Mouse (Mus musculus) brown adipose tissue, adult 24 weeks (tissue): ENCODE measurements around the gene Ajm1. TPM values are rescaled to one million over a fixed set of nuclear protein-coding genes. Genes with fewer than 3 reads are reported as not detected.

Experiments used
- H3K27ac ChIP-seq: fragments of 200-500 bp; replicated peaks from 2 replicates; pipeline ENCODE4 v1.5.1; 2012; ENCODE audit warnings: low read depth, mild to moderate bottlenecking, low read length
- H3K4me1 ChIP-seq: fragments of 200-500 bp; 2 replicates; pipeline ENCODE4 v1.6.1; 2012; ENCODE audit warnings: low read length, mixed read lengths; ENCODE audit not compliant: control insufficient read depth, insufficient read depth, insufficient read length
- H3K4me3 ChIP-seq: fragments of 200-500 bp; 2 replicates; pipeline ENCODE4 v1.5.1; 2012; ENCODE audit warnings: low read depth, mild to moderate bottlenecking, low read length, moderate library complexity; ENCODE audit not compliant: insufficient read depth
- polyA plus RNA-seq: library from polyadenylated mRNA; stranded (reverse); fragments of >200 nt; gene quantifications from 2 replicates; pipeline ENCODE4 v1.2.4, GENCODE M21; 2012; ENCODE audit not compliant: missing spikeins, insufficient read depth, insufficient read length

Gene Ajm1
- polyA plus RNA-seq: 0.44 TPM in 1 of 2 replicates, not detected in the other

- H3K27ac ChIP-seq: no peak within 1 kb of the TSS
- no peak within 1 kb of the TSS for H3K4me3 ChIP-seq
- H3K4me1 ChIP-seq: no peaks in the 10 kb centered on the region; the same call in 1 of the 2 replicates
Measured at GRCm38 (mm10) chr2:25581294-25581864, at the start of gene Ajm1. Ajm1 (minus strand) TSS chr2:25581757.

GRCm38 (mm10) chr2:25628738-25629137 lies 47.2 kb upstream of the Ajm1 start:
- H3K4me1 ChIP-seq: no peaks in the 10 kb centered on the region
- no peak overlapping the region for H3K4me3 ChIP-seq
- H3K27ac ChIP-seq: no peak overlapping the region

GRCm38 (mm10) chr2:25627811-25628210 lies 46.3 kb upstream of the Ajm1 start, which contains the start of gene Fcna:
Fcna (minus strand) TSS chr2:25628030.
- Histone ChIP-seq H3K4me3 (no peak within 1 kb of the TSS), H3K27ac (no peak within 1 kb of the TSS), H3K4me1 (no peaks in the 10 kb centered on the region)

- Histone ChIP-seq H3K27ac (no peak overlapping the region), H3K4me3 (no peak overlapping the region), H3K4me1 (no peaks in the 10 kb centered on the region)
Measured at GRCm38 (mm10) chr2:25625986-25626385, 44.4 kb upstream of the Ajm1 start.

- Histone ChIP-seq H3K4me3 (peak within 1 kb of the TSS; percentile 78), H3K27ac (peak within 1 kb of the TSS; percentile 64; the same call in 1 of the 2 replicates), H3K4me1 (no peaks in the 10 kb centered on the region)
Measured at GRCm38 (mm10) chr2:25621229-25622200, 40.0 kb upstream of the Ajm1 start, which contains the start of gene Tmem141. Tmem141 (minus strand) TSS chr2:25622005.

- H3K4me1 ChIP-seq: no peaks in the 10 kb centered on the region
- H3K27ac ChIP-seq: no peak overlapping the region
Measured at GRCm38 (mm10) chr2:25620852-25621228, 39.3 kb upstream of the Ajm1 start.

GRCm38 (mm10) chr2:25620386-25620785 lies 38.8 kb upstream of the Ajm1 start:
- H3K4me1 ChIP-seq: no peaks in the 10 kb centered on the region
- H3K4me3 ChIP-seq: no peak overlapping the region
- H3K27ac ChIP-seq: no peak overlapping the region

More at GRCm38 (mm10) chr2:25620852-25621228, 39.3 kb upstream of the Ajm1 start:
- H3K4me3 ChIP-seq: no peak overlapping the region

- no peak within 1 kb of the TSS for H3K4me3 ChIP-seq
Measured at GRCm38 (mm10) chr2:25617578-25617977, 36.0 kb upstream of the Ajm1 start, which contains the start of gene Ccdc183. Ccdc183 (minus strand) TSS chr2:25617678.

GRCm38 (mm10) chr2:25616398-25616797 lies 34.8 kb upstream of the Ajm1 start:
- Histone ChIP-seq H3K27ac (no peak overlapping the region), H3K4me1 (no peaks in the 10 kb centered on the region), H3K4me3 (no peak overlapping the region)

More at GRCm38 (mm10) chr2:25617578-25617977, 36.0 kb upstream of the Ajm1 start, which contains the start of gene Ccdc183:
- no peaks in the 10 kb centered on the region for H3K4me1 ChIP-seq
- no peak within 1 kb of the TSS for H3K27ac ChIP-seq

GRCm38 (mm10) chr2:25608671-25609070 lies 27.1 kb upstream of the Ajm1 start:
- H3K27ac ChIP-seq: no peak overlapping the region
- H3K4me1 ChIP-seq: 0 out of 2 replicates have a peak, but pooled peaks cover 3% of the 10 kb centered on the region
- peak overlapping the region; percentile 89 for H3K4me3 ChIP-seq

GRCm38 (mm10) chr2:25607761-25608622 lies 26.4 kb upstream of the Ajm1 start, which contains the start of gene Rabl6:
Rabl6 (minus strand) TSS chr2:25608521.
- Histone ChIP-seq H3K4me3 (peak within 1 kb of the TSS; percentile 89), H3K4me1 (0 out of 2 replicates have a peak, but pooled peaks cover 3% of the 10 kb centered on the region), H3K27ac (peak within 1 kb of the TSS; percentile 56)

- Histone ChIP-seq H3K4me3 (no peak overlapping the region), H3K4me1 (0 out of 2 replicates have a peak, but pooled peaks cover 3% of the 10 kb centered on the region)
Measured at GRCm38 (mm10) chr2:25602526-25602925, 21.0 kb upstream of the Ajm1 start.

GRCm38 (mm10) chr2:25600037-25600436 lies 18.5 kb upstream of the Ajm1 start:
- Histone ChIP-seq H3K27ac (no peak overlapping the region), H3K4me3 (no peak overlapping the region), H3K4me1 (no peaks in the 10 kb centered on the region)

More at GRCm38 (mm10) chr2:25602526-25602925, 21.0 kb upstream of the Ajm1 start:
- H3K27ac ChIP-seq: no peak overlapping the region

- H3K27ac ChIP-seq: no peak overlapping the region
- no peak overlapping the region for H3K4me3 ChIP-seq
- H3K4me1 ChIP-seq: no peaks in the 10 kb centered on the region
Measured at GRCm38 (mm10) chr2:25598749-25599148, 17.2 kb upstream of the Ajm1 start.
